Mouse (Mus musculus): ENCODE results near the gene Slc4a5. TPM values are rescaled to one million over a fixed set of nuclear protein-coding genes. Genes with fewer than 3 reads are reported as not detected.

The Slc4a5 gene
- total RNA-seq, 2 experiments from 2014 or later: not detected

GRCm38 (mm10) chr6:83300447-83301229 lies 81.0 kb downstream of the Slc4a5 start:
- ATAC-seq (replicated peaks; ENCODE audit: low FRiP score, poor library complexity, severe bottlenecking): no peak

- ATAC-seq (replicated peaks; ENCODE audit: low FRiP score, poor library complexity, severe bottlenecking): no peak
These were observed 81.7 kb downstream of the Slc4a5 start for GRCm38 (mm10) chr6:83301294-83301693.

GRCm38 (mm10) chr6:83302264-83302663 lies 82.6 kb downstream of the Slc4a5 start:
- no peak for ATAC-seq (replicated peaks; ENCODE audit: low FRiP score, poor library complexity, severe bottlenecking)

GRCm38 (mm10) chr6:83309017-83309416 lies 89.4 kb downstream of the Slc4a5 start:
- ATAC-seq (replicated peaks; ENCODE audit: low FRiP score, poor library complexity, severe bottlenecking): no peak

- no peak for ATAC-seq (replicated peaks; ENCODE audit: low FRiP score, poor library complexity, severe bottlenecking)
These were observed 91.6 kb downstream of the Slc4a5 start for GRCm38 (mm10) chr6:83311206-83311605.

GRCm38 (mm10) chr6:83312021-83312420 lies 92.4 kb downstream of the Slc4a5 start:
- ATAC-seq (replicated peaks; ENCODE audit: low FRiP score, poor library complexity, severe bottlenecking): no peak

GRCm38 (mm10) chr6:83312514-83312913 lies 92.9 kb downstream of the Slc4a5 start:
- no peak for ATAC-seq (replicated peaks; ENCODE audit: low FRiP score, poor library complexity, severe bottlenecking)

GRCm38 (mm10) chr6:83315293-83315692 lies 95.7 kb downstream of the Slc4a5 start:
- no peak for ATAC-seq (replicated peaks; ENCODE audit: low FRiP score, poor library complexity, severe bottlenecking)

- 0 out of 2 replicates have a peak, but pooled peaks have one; percentile 32 for ATAC-seq (replicated peaks; ENCODE audit: low FRiP score, poor library complexity, severe bottlenecking)
These were observed 96.4 kb downstream of the Slc4a5 start for GRCm38 (mm10) chr6:83316022-83316421.

- ATAC-seq (replicated peaks; ENCODE audit: low FRiP score, poor library complexity, severe bottlenecking): peak; percentile 94
These were observed 97.6 kb downstream of the Slc4a5 start for GRCm38 (mm10) chr6:83317108-83317741.

GRCm38 (mm10) chr6:83321927-83322326 lies 102.3 kb downstream of the Slc4a5 start:
- no peak for ATAC-seq (replicated peaks; ENCODE audit: low FRiP score, poor library complexity, severe bottlenecking)

- no peak for ATAC-seq (replicated peaks; ENCODE audit: low FRiP score, poor library complexity, severe bottlenecking)
These were observed 103.2 kb downstream of the Slc4a5 start for GRCm38 (mm10) chr6:83322794-83323193.

- ATAC-seq (replicated peaks; ENCODE audit: low FRiP score, poor library complexity, severe bottlenecking): no peak
These were observed 104.2 kb downstream of the Slc4a5 start for GRCm38 (mm10) chr6:83323652-83324419.

GRCm38 (mm10) chr6:83325525-83326393 lies 106.1 kb downstream of the Slc4a5 start, which contains the start of the genes Mthfd2 and Mob1a:
TSS of gene Mthfd2 (minus strand) at chr6:83325908.
TSS of gene Mob1a (plus strand) at chr6:83326016.
- ATAC-seq (replicated peaks; ENCODE audit: low FRiP score, poor library complexity, severe bottlenecking): peak; percentile 94

GRCm38 (mm10) chr6:83326394-83326736 lies 106.7 kb downstream of the Slc4a5 start:
- ATAC-seq (replicated peaks; ENCODE audit: low FRiP score, poor library complexity, severe bottlenecking): peak; percentile 37; the same call in 1 of the 2 replicates

GRCm38 (mm10) chr6:83326761-83327160 lies 107.1 kb downstream of the Slc4a5 start:
- ATAC-seq (replicated peaks; ENCODE audit: low FRiP score, poor library complexity, severe bottlenecking): peak; percentile 40; the same call in 1 of the 2 replicates

GRCm38 (mm10) chr6:83327591-83328190 lies 108.1 kb downstream of the Slc4a5 start:
- no peak for ATAC-seq (replicated peaks; ENCODE audit: low FRiP score, poor library complexity, severe bottlenecking)

- no peak for ATAC-seq (replicated peaks; ENCODE audit: low FRiP score, poor library complexity, severe bottlenecking)
These were observed 121.8 kb downstream of the Slc4a5 start for GRCm38 (mm10) chr6:83341387-83341786.

GRCm38 (mm10) chr6:83342957-83343356 lies 123.3 kb downstream of the Slc4a5 start:
- ATAC-seq (replicated peaks; ENCODE audit: low FRiP score, poor library complexity, severe bottlenecking): no peak; the same call in 1 of the 2 replicates
